Mouse (Mus musculus): ENCODE results near the gene Spef1. TPM values are rescaled to one million over a fixed set of nuclear protein-coding genes. Genes with fewer than 3 reads are reported as not detected.

Gene Spef1
- polyA plus RNA-seq, 1 experiment from 2014 or later, result 2.5 TPM

DNA sequence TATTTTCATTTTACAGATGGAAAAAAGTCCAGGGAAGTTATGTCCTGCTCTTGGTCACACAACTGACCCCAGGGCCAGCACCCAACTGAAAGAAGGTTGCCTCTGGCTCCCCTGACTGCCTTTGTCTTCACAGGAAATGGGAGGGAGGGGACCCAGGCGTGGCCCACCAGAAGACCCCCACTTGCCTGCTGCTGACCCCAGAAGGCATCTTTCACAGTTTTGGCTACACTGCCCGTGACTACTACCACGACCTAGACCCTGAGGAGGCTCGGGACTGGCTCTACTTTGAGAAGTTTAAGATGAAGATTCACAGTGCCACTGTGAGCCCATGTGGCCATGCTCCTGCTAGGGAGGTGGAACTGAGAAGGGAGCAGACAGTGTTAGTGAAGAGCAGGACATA, 48.8 kb downstream of the Spef1 start:
- no peak for DNase-seq (ENCODE audit: low spot score)

DNA sequence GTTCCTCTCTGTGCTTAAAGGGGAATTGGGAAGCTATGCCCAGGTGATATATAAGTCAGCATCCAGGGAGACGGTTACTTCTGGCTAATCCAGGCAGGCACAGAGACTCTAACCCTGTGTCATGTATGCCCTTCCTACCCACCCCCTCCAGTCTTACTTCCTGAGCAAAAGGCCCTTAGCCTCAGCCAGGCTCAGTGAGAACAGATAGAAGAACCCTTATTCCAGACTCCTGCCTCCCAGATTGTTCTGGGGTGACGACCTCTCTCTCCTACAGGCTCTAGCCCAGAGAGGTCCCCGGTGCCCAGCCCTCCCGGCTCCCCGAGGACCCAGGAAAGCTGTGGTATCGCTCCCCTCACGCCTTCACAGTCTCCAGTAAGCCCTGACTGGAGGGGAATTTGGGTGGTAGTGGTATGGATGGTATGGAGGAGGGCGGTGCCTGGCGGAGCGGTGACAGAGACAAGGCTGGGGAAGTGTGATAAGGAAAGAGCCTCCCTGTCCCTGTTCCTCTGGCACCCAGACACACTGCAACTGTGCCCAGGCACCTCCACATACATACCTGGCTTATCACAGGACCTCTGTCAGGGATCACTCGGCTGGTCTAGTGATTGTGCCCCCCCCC, 51.5 kb downstream of the Spef1 start:
- peaks cover 3% of the 10 kb centered on the region; the same call in 1 of the 2 replicates for H3K36me3 ChIP-seq (ENCODE audit: control insufficient read depth, insufficient read depth, low read length)
- H3K27ac ChIP-seq (replicated peaks), result no peak overlapping the region
- TF ChIP-seq CTCF (IDR thresholded peaks at IDR 0.05; ENCODE audit: low read depth) (no peak), EP300 (optimal IDR thresholded peaks at IDR 0.05) (no peak)
- H3K4me1 ChIP-seq (replicated peaks; ENCODE audit: control insufficient read depth, insufficient read depth), result no peaks in the 10 kb centered on the region
- H3K4me2 ChIP-seq (replicated peaks; ENCODE audit: low read depth), result no peak overlapping the region
- no peak overlapping the region for H3K4me3 ChIP-seq (ENCODE audit: low read depth, low read length)
- H3K9me3 ChIP-seq (ENCODE audit: control insufficient read depth, low read length), result no peaks in the 10 kb centered on the region
- ATAC-seq (ENCODE audit: low FRiP score, low TSS enrichment), result no peak
- H3K27me3 ChIP-seq (ENCODE audit: control insufficient read depth, insufficient read depth, low read length), result no peaks in the 10 kb centered on the region
- WGBS, result 58% methylated on average over 11 of the region's 11 CpGs
- no peak for DNase-seq (ENCODE audit: low spot score)
- H3K9ac ChIP-seq (ENCODE audit: low read length), result no peak overlapping the region

More for the DNA sequence above, 48.8 kb downstream of the Spef1 start:
- 79% methylated on average over 4 of the region's 4 CpGs for WGBS
- Histone ChIP-seq H3K4me1 (replicated peaks; ENCODE audit: control insufficient read depth, insufficient read depth) (no peaks in the 10 kb centered on the region), H3K27me3 (ENCODE audit: control insufficient read depth, insufficient read depth, low read length) (no peaks in the 10 kb centered on the region), H3K36me3 (ENCODE audit: control insufficient read depth, insufficient read depth, low read length) (peaks cover 3% of the 10 kb centered on the region; the same call in 1 of the 2 replicates), H3K4me2 (replicated peaks; ENCODE audit: low read depth) (no peak overlapping the region), H3K9ac (ENCODE audit: low read length) (no peak overlapping the region), H3K9me3 (ENCODE audit: control insufficient read depth, low read length) (no peaks in the 10 kb centered on the region), H3K4me3 (ENCODE audit: low read depth, low read length) (no peak overlapping the region), H3K27ac (replicated peaks) (no peak overlapping the region)
- no peak for ATAC-seq (ENCODE audit: low FRiP score, low TSS enrichment)
- no peak for TF ChIP-seq EP300 (optimal IDR thresholded peaks at IDR 0.05)
- no peak for TF ChIP-seq CTCF (IDR thresholded peaks at IDR 0.05; ENCODE audit: low read depth)

DNA sequence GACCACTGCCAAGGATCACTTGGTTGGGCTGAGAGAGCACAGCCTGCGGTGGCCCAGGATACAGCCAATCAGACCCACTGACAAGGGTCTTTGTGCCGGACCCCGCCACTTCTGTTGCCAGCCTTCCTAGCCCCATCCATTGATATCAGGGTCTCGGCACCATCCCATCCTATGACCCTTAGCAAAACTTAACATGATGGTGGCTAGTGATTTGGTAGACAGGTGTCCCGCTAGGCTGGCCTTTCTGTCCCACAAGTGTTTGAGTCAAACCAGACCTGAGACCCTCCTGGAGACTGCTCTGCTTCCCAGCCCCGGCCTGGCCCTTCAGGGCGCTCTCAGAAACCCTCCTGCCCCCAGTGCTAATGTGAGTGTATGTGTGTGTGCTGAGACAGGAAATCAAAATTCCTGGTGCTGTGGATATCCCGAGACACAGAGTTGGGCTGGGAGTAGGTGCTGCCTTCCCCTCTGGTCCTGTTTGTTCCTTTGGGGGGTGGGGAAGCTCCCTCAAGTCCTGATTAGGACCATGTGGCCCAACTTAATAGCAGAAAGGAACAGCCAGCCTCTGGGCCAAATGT, 52.2 kb downstream of the Spef1 start:
- ATAC-seq (ENCODE audit: low FRiP score, low TSS enrichment) (no peak), DNase-seq (ENCODE audit: low spot score) (no peak)
- H3K27ac ChIP-seq (replicated peaks), result no peak overlapping the region; the same call in 1 of the 2 replicates
- no peaks in the 10 kb centered on the region for H3K4me1 ChIP-seq (replicated peaks; ENCODE audit: control insufficient read depth, insufficient read depth)
- TF ChIP-seq CTCF (IDR thresholded peaks at IDR 0.05; ENCODE audit: low read depth) (no peak), EP300 (optimal IDR thresholded peaks at IDR 0.05) (no peak)
- 84% methylated on average over 8 of the region's 8 CpGs for WGBS
- no peaks in the 10 kb centered on the region for H3K27me3 ChIP-seq (ENCODE audit: control insufficient read depth, insufficient read depth, low read length)
- H3K9ac ChIP-seq (ENCODE audit: low read length), result no peak overlapping the region
- H3K4me3 ChIP-seq (ENCODE audit: low read depth, low read length), result no peak overlapping the region
- peaks cover 3% of the 10 kb centered on the region; the same call in 1 of the 2 replicates for H3K36me3 ChIP-seq (ENCODE audit: control insufficient read depth, insufficient read depth, low read length)
- no peak overlapping the region for H3K4me2 ChIP-seq (replicated peaks; ENCODE audit: low read depth)
- no peaks in the 10 kb centered on the region for H3K9me3 ChIP-seq (ENCODE audit: control insufficient read depth, low read length)

DNA sequence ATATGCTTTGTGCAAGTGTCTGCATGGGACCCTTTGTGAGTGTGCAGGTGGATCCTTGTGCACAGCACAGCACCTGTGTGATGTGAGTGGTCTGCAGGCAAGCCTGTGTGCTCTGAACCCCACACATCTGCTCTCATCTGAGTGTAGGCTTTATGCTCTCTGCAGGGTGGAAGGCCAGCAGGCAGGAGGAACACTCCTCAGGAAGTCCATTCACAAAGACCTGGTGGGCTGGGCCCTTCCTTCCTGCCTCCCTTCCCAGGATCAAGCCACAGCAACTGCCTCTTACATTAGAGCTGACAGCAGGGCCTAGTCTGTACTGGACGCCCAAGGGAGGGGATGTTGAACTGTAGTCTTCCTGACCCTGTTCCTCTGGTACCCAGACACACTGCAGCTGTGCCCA, 52.7 kb downstream of the Spef1 start:
- no peak overlapping the region; the same call in 1 of the 2 replicates for H3K27ac ChIP-seq (replicated peaks)
- H3K4me3 ChIP-seq (ENCODE audit: low read depth, low read length), result no peak overlapping the region
- no peak overlapping the region for H3K4me2 ChIP-seq (replicated peaks; ENCODE audit: low read depth)
- H3K4me1 ChIP-seq (replicated peaks; ENCODE audit: control insufficient read depth, insufficient read depth), result no peaks in the 10 kb centered on the region
- H3K27me3 ChIP-seq (ENCODE audit: control insufficient read depth, insufficient read depth, low read length), result no peaks in the 10 kb centered on the region
- H3K9me3 ChIP-seq (ENCODE audit: control insufficient read depth, low read length), result no peaks in the 10 kb centered on the region
- H3K9ac ChIP-seq (ENCODE audit: low read length), result no peak overlapping the region
- ATAC-seq (ENCODE audit: low FRiP score, low TSS enrichment), result no peak
- WGBS, result 41% methylated on average over 1 of the region's 1 CpGs
- TF ChIP-seq CTCF (IDR thresholded peaks at IDR 0.05; ENCODE audit: low read depth), result no peak
- TF ChIP-seq EP300 (optimal IDR thresholded peaks at IDR 0.05), result no peak
- DNase-seq (ENCODE audit: low spot score), result no peak
- H3K36me3 ChIP-seq (ENCODE audit: control insufficient read depth, insufficient read depth, low read length), result peaks cover 3% of the 10 kb centered on the region; the same call in 1 of the 2 replicates

DNA sequence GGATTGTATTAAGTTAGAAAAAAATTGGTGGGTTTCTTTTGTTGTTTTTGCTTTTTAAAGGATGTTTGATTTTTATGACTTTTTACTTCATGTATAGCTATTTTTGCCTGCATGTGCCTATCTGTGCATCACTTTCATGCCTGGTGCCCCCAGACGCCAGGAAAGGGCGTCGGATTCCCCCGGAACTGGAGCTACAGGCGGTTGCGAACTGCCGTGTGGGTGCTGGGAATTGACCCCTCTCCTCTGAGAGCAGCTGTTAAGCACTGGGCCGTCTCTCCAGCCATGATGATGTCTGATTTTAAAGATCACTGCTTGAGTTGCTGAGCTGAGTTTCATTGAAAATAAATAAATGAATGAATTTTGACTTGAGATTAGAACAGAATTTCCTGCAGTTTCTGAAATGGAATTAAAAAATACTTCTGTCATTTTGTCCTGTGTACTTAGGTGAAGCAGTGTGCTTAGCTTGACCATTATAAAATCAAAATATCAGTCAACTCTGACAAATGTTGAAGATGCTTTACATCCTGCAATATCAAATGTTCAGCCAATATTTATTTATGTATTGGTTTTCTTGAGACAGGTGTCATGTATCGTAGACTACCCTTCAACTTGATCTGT, 54.0 kb downstream of the Spef1 start, which contains the start of gene Gm11037:
Gene Gm11037 (plus strand): TSS at position 568 of the 618 bp plus-strand sequence.
- TF ChIP-seq EP300 (optimal IDR thresholded peaks at IDR 0.05), result no peak
- TF ChIP-seq CTCF (IDR thresholded peaks at IDR 0.05; ENCODE audit: low read depth), result no peak
- H3K27me3 ChIP-seq (ENCODE audit: control insufficient read depth, insufficient read depth, low read length), result no peaks in the 10 kb centered on the region
- H3K27ac ChIP-seq (replicated peaks), result no peak within 1 kb of the TSS

More for the DNA sequence above, 54.0 kb downstream of the Spef1 start, which contains the start of gene Gm11037:
- DNase-seq (ENCODE audit: low spot score), result no peak
- Histone ChIP-seq H3K4me2 (replicated peaks; ENCODE audit: low read depth) (no peak within 1 kb of the TSS), H3K9me3 (ENCODE audit: control insufficient read depth, low read length) (no peaks in the 10 kb centered on the region), H3K9ac (ENCODE audit: low read length) (no peak within 1 kb of the TSS), H3K4me3 (ENCODE audit: low read depth, low read length) (no peak within 1 kb of the TSS), H3K36me3 (ENCODE audit: control insufficient read depth, insufficient read depth, low read length) (no peaks in the 10 kb centered on the region), H3K4me1 (replicated peaks; ENCODE audit: control insufficient read depth, insufficient read depth) (0 out of 2 replicates have a peak, but pooled peaks cover 2% of the 10 kb centered on the region)
- ATAC-seq (ENCODE audit: low FRiP score, low TSS enrichment), result no peak
- 77% methylated on average over 9 of the region's 9 CpGs for WGBS

Measured in stomach, postnatal 0 days (tissue).